Mouse (Mus musculus) lung, postnatal 25 days (tissue): ENCODE measurements around the gene Gm4187.
"Not testable (repeated sequence)": the region's sequence is repeated elsewhere in the genome, so short reads cannot be mapped to it uniquely, and the experiment has no call there.

Experiments
- DNase-seq: peaks from one replicate; pipeline ENCODE4 v3.0.0; 2022; ENCODE audit warnings: low spot score

Gene Gm4187

GRCm38 (mm10) chr7:22329617-22330016, at the start of gene Gm4187:
Gene Gm4187 (minus strand): TSS chr7:22329717.
- not testable (repeated sequence) for DNase-seq

GRCm38 (mm10) chr7:22370939-22371338, 41.4 kb upstream of the Gm4187 start, which contains the start of gene Gm8660:
Gene Gm8660 (minus strand): TSS chr7:22371039.
- DNase-seq, result not testable (repeated sequence)
